Mouse (Mus musculus) bone marrow macrophage, adult 2 months (primary cell): ENCODE measurements around the gene Yars.

Experiments
- CTCF ChIP-seq: IDR thresholded peaks from 2 replicates; pipeline ENCODE4 v1.5.1; 2012; ENCODE audit warnings: low read depth, mild to moderate bottlenecking, low read length, moderate library complexity
- POLR2A ChIP-seq: IDR thresholded peaks from 2 replicates; pipeline ENCODE4 v1.6.1; 2012; ENCODE audit warnings: mild to moderate bottlenecking, low read depth, low read length, borderline replicate concordance

DNA sequence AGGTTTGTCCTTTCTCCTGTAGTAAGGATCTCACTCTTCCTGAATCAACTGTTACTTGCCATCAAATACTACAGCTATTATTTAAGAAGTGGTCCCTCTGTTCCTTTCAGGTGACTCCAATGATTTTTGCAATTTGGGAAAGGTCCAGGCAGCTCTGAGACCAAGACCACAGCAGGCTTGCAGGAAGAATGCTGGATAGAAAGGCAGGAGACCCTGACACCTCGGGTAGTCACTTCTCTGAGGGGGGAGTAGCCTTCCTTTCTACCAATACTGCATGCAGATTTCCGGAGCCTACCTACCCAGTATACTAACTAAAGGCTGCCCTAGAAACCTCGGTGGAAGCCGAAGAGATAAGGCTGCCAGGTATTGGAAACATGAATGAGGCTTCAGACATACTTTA is 44.1 kb upstream of the Yars start:
- TF ChIP-seq CTCF: no peak
- no peak for TF ChIP-seq POLR2A
